9 mouse cellular contexts compared by ENCODE assay signal in genomic region chr2:94398138-94398970, GRCm38 (mm10). TPM values are rescaled to one million over a fixed set of nuclear protein-coding genes. Genes with fewer than 3 reads are reported as not detected.
DNase-seq lines count a peak whose midpoint lies in the region; ATAC-seq and TF ChIP-seq lines count a peak whose summit lies in the region.
"Had no signal": no experiment of that assay in that cellular context is flagged by ENCODE, and none has a peak within 500 bp of the region (broad histone marks: within the 10 kb centered on the region; RNA-seq: fewer than 3 reads in every experiment).

No protein-coding gene starts in this region.

- TF ChIP-seq EP300 in heart, postnatal 0 days (IDR thresholded peaks at IDR 0.05; ENCODE audit: low read depth), result no peak
- TF ChIP-seq EP300 in liver, postnatal 0 days (IDR thresholded peaks at IDR 0.05; ENCODE audit: low read depth), result no peak

- H3K9me3 ChIP-seq in heart, embryonic 10.5 days, result no peaks in the 10 kb centered on the region
- no peaks in the 10 kb centered on the region for H3K9me3 ChIP-seq in embryonic facial prominence, embryonic 15.5 days (replicated peaks)
- no peaks in the 10 kb centered on the region for H3K9me3 ChIP-seq in heart, postnatal 0 days (replicated peaks; ENCODE audit: control insufficient read depth, low read length)
- H3K9me3 ChIP-seq in liver, postnatal 0 days (ENCODE audit: low read length), result no peaks in the 10 kb centered on the region
- H3K9me3 ChIP-seq: liver, embryonic 13.5 days had no signal

- DNase-seq in heart, adult 11 months, result peak; percentile 96
- no peak for DNase-seq in heart, embryonic 10.5 days (ENCODE audit: low spot score)
- no peak for DNase-seq in heart, postnatal 0 days (ENCODE audit: low spot score)
- peak; percentile 34 to 52 for DNase-seq in left cerebral cortex, adult 2 months (ENCODE audit: extremely low spot score in 1 of 2, low spot score in 2 of 2)
- peak; percentile 56 to 68 for DNase-seq in right cerebral cortex, adult 2 months (ENCODE audit: low spot score in 2 of 2)
- DNase-seq in liver, postnatal 0 days, result no peak
- DNase-seq in kidney, adult 18-20 months, result no peak
- DNase-seq: liver, embryonic 13.5 days had no signal

- no peak overlapping the region; the same call in 1 of the 2 replicates for H3K27ac ChIP-seq in heart, embryonic 10.5 days
- 0 out of 2 replicates have a peak overlapping the region, but pooled peaks have one; percentile 22 for H3K27ac ChIP-seq in embryonic facial prominence, embryonic 15.5 days (replicated peaks)
- peak overlapping the region; percentile 56 for H3K27ac ChIP-seq in heart, postnatal 0 days (ENCODE audit: low read depth)
- H3K27ac ChIP-seq in left cerebral cortex, adult 2 months, result peak overlapping the region; percentile 82
- H3K27ac ChIP-seq in liver, postnatal 0 days (ENCODE audit: low read depth), result no peak overlapping the region
- H3K27ac ChIP-seq: liver, embryonic 13.5 days had no signal

- no peak overlapping the region for H3K4me2 ChIP-seq in embryonic facial prominence, embryonic 15.5 days (replicated peaks)
- H3K4me2 ChIP-seq in heart, postnatal 0 days (ENCODE audit: low read depth, low read length), result no peak overlapping the region
- H3K4me2 ChIP-seq in liver, postnatal 0 days (ENCODE audit: low read depth, low read length), result no peak overlapping the region
- H3K4me2 ChIP-seq: liver, embryonic 13.5 days had no signal

- H3K4me1 ChIP-seq in heart, embryonic 10.5 days, result peaks cover 17% of the 10 kb centered on the region
- H3K4me1 ChIP-seq in embryonic facial prominence, embryonic 15.5 days, result 0 out of 2 replicates have a peak, but pooled peaks cover 3% of the 10 kb centered on the region
- peaks cover 18% of the 10 kb centered on the region for H3K4me1 ChIP-seq in heart, postnatal 0 days (ENCODE audit: control insufficient read depth, insufficient read depth)
- H3K4me1 ChIP-seq in liver, postnatal 0 days (ENCODE audit: insufficient read depth), result peaks cover 15% of the 10 kb centered on the region

- H3K36me3 ChIP-seq in heart, embryonic 10.5 days, result 0 out of 2 replicates have a peak, but pooled peaks cover 6% of the 10 kb centered on the region
- H3K36me3 ChIP-seq in embryonic facial prominence, embryonic 15.5 days, result no peaks in the 10 kb centered on the region
- no peaks in the 10 kb centered on the region for H3K36me3 ChIP-seq in heart, postnatal 0 days (replicated peaks; ENCODE audit: control insufficient read depth, insufficient read depth, low read length)
- H3K36me3 ChIP-seq in liver, postnatal 0 days (replicated peaks; ENCODE audit: insufficient read depth, low read length), result 0 out of 2 replicates have a peak, but pooled peaks cover 2% of the 10 kb centered on the region
- H3K36me3 ChIP-seq: liver, embryonic 13.5 days had no signal

- H3K27me3 ChIP-seq in heart, embryonic 10.5 days (ENCODE audit: insufficient read depth, poor library complexity, severe bottlenecking), result no peaks in the 10 kb centered on the region
- no peaks in the 10 kb centered on the region for H3K27me3 ChIP-seq in embryonic facial prominence, embryonic 15.5 days
- H3K27me3 ChIP-seq in heart, postnatal 0 days (ENCODE audit: control insufficient read depth, insufficient read depth, low read length), result no peaks in the 10 kb centered on the region
- no peaks in the 10 kb centered on the region for H3K27me3 ChIP-seq in liver, postnatal 0 days (ENCODE audit: insufficient read depth, low read length)
- H3K27me3 ChIP-seq: liver, embryonic 13.5 days had no signal

- intact Hi-C loops in left cerebral cortex, adult 2 months (cut with DNase I), result no loop called here

- TF ChIP-seq CTCF in heart, postnatal 0 days (IDR thresholded peaks at IDR 0.05; ENCODE audit: low read depth), result no peak
- TF ChIP-seq CTCF in left cerebral cortex, adult 2 months (IDR thresholded peaks at IDR 0.05), result no peak
- no peak for TF ChIP-seq CTCF in liver, postnatal 0 days (IDR thresholded peaks at IDR 0.05; ENCODE audit: low read depth)

- no peak overlapping the region for H3K4me3 ChIP-seq in heart, embryonic 10.5 days
- H3K4me3 ChIP-seq in embryonic facial prominence, embryonic 15.5 days (replicated peaks), result no peak overlapping the region
- H3K4me3 ChIP-seq in heart, postnatal 0 days (ENCODE audit: low read depth, low read length), result no peak overlapping the region
- H3K4me3 ChIP-seq in left cerebral cortex, adult 2 months, result no peak overlapping the region
- H3K4me3 ChIP-seq in liver, postnatal 0 days (ENCODE audit: low read depth, low read length), result no peak overlapping the region
- H3K4me3 ChIP-seq: liver, embryonic 13.5 days had no signal

- WGBS in heart, embryonic 10.5 days, result 73% methylated on average over 8 of the region's 8 CpGs
- 77% methylated on average over 8 of the region's 8 CpGs for WGBS in embryonic facial prominence, embryonic 15.5 days
- 39% methylated on average over 8 of the region's 8 CpGs for WGBS in heart, postnatal 0 days
- 72% methylated on average over 8 of the region's 8 CpGs for WGBS in liver, postnatal 0 days (ENCODE audit: insufficient replicate concordance)

- no peak overlapping the region for H3K9ac ChIP-seq in embryonic facial prominence, embryonic 15.5 days
- no peak overlapping the region for H3K9ac ChIP-seq in heart, postnatal 0 days (replicated peaks; ENCODE audit: low read depth, low read length)
- no peak overlapping the region for H3K9ac ChIP-seq in liver, postnatal 0 days (replicated peaks)
- H3K9ac ChIP-seq: liver, embryonic 13.5 days had no signal

- ATAC-seq in embryonic facial prominence, embryonic 15.5 days (ENCODE audit: insufficient number of reproducible peaks, low FRiP score, low TSS enrichment, low read depth), result no peak; the same call in 1 of the 2 replicates
- ATAC-seq in heart, postnatal 0 days (ENCODE audit: insufficient read depth, low read depth), result peak; percentile 30; the same call in 1 of the 2 replicates
- no peak for ATAC-seq in liver, postnatal 0 days

RNA-seq across cellular contexts. Expression of gene Ttc17, which starts 8.1 kb away (rescaled TPM):
- polyA plus RNA-seq in heart, embryonic 10.5 days (2016; fragmentation: Nextera tagmentation; extraction: Ambion mirVana), result 12.9 and 14.1 TPM in 2 replicates
- 17.6 and 18.9 TPM in 2 replicates for polyA plus RNA-seq in embryonic facial prominence, embryonic 15.5 days (2015; fragmentation: Nextera tagmentation; extraction: Ambion mirVana)
- total RNA-seq in heart, postnatal 0 days (2014; rRNA removed; ENCODE audit: low replicate concordance), result 13.7 and 76.8 TPM in 2 replicates
- 12.0 and 12.3 TPM in 2 replicates for polyA plus RNA-seq in heart, postnatal 0 days (2015; fragmentation: Nextera tagmentation; extraction: Ambion mirVana)
- total RNA-seq in left cerebral cortex, adult 2 months (2021), result 10 to 100 TPM; 33.5 to 35.4 TPM
- polyA plus RNA-seq in liver, postnatal 0 days (2015; fragmentation: Nextera tagmentation; extraction: Ambion mirVana), result 15.2 and 19.6 TPM in 2 replicates

RNA-seq across cellular contexts. Expression of gene Api5, which starts 39.6 kb away (rescaled TPM):
- 109 and 133 TPM in 2 replicates for polyA plus RNA-seq in heart, embryonic 10.5 days (2016; fragmentation: Nextera tagmentation; extraction: Ambion mirVana)
- polyA plus RNA-seq in embryonic facial prominence, embryonic 15.5 days (2015; fragmentation: Nextera tagmentation; extraction: Ambion mirVana), result 122 and 124 TPM in 2 replicates
- total RNA-seq in heart, postnatal 0 days (2014; rRNA removed; ENCODE audit: low replicate concordance), result 43.4 and 57.8 TPM in 2 replicates
- polyA plus RNA-seq in heart, postnatal 0 days (2015; fragmentation: Nextera tagmentation; extraction: Ambion mirVana), result 47.8 and 52.1 TPM in 2 replicates
- 10 to 100 TPM; 57.1 to 64.9 TPM for total RNA-seq in left cerebral cortex, adult 2 months (2021)
- 36.1 and 42.3 TPM in 2 replicates for polyA plus RNA-seq in liver, postnatal 0 days (2015; fragmentation: Nextera tagmentation; extraction: Ambion mirVana)

Comparison
In these comparisons a context has a peak if more than half of its experiments do, and no peak if none do; other contexts are left out.
1. DNase-seq: peak in heart, adult 11 months (single experiment), left cerebral cortex, adult 2 months (2 of 2) and right cerebral cortex, adult 2 months (2 of 2); none in heart, embryonic 10.5 days (single experiment), heart, postnatal 0 days (single experiment), liver, postnatal 0 days (single experiment) and kidney, adult 18-20 months (single experiment).
2. H3K27ac ChIP-seq: peak in embryonic facial prominence, embryonic 15.5 days (single experiment), heart, postnatal 0 days (single experiment) and left cerebral cortex, adult 2 months (single experiment); none in heart, embryonic 10.5 days (single experiment) and liver, postnatal 0 days (single experiment).